ENCODE assay signal across 12 mouse cellular contexts in genomic region chr17:49816067-49816565, GRCm38 (mm10).
A peak's percentile ranks its signal among the peaks of the same experiment; 100 is the strongest.
DNase-seq lines count a peak whose midpoint lies in the region; ATAC-seq lines count a peak whose summit lies in the region.
"Had no signal": no experiment of that assay in that cellular context is flagged by ENCODE, and none has a peak within 500 bp of the region (broad histone marks: within the 10 kb centered on the region; RNA-seq: fewer than 3 reads in every experiment).

No protein-coding gene starts in this region.

- DNase-seq in adrenal gland, adult (ENCODE audit: inconsistent age in 2 of 2, low spot score in 1 of 2): peak; percentile 13 to 38
- no peak for DNase-seq in adrenal gland, postnatal 36 days
- peak; percentile 96 for DNase-seq in MN1 (ENCODE audit: low spot score)
- peak; percentile 72 for DNase-seq in forebrain, embryonic 14.5 days (ENCODE audit: low spot score)
- peak; percentile 26 for DNase-seq in midbrain, embryonic 10.5 days (ENCODE audit: low spot score)
- DNase-seq in left cerebral cortex, postnatal 36 days (ENCODE audit: low spot score in 2 of 2): no peak
- no peak for DNase-seq in urinary bladder, adult 2 months (ENCODE audit: low spot score)
- DNase-seq: gastrocnemius, adult 2 months; right cerebral cortex, postnatal 4 days had no signal

- peaks cover 18% of the 10 kb centered on the region for H3K4me1 ChIP-seq in forebrain, embryonic 14.5 days (ENCODE audit: control insufficient read depth, insufficient read depth, low read length)
- peaks cover 22% of the 10 kb centered on the region for H3K4me1 ChIP-seq in midbrain, embryonic 10.5 days
- H3K4me1 ChIP-seq: megakaryocyte, embryonic 14.5 days had no signal

- H3K9ac ChIP-seq in forebrain, embryonic 14.5 days (ENCODE audit: low read length): no peak overlapping the region
- H3K9ac ChIP-seq: limb, embryonic 15.5 days had no signal

- 12% methylated on average over 5 of the region's 5 CpGs for WGBS in forebrain, embryonic 14.5 days
- WGBS in midbrain, embryonic 10.5 days: 55% methylated on average over 5 of the region's 5 CpGs

- H3K4me3 ChIP-seq in forebrain, embryonic 14.5 days (ENCODE audit: low read depth, low read length): no peak overlapping the region
- no peak overlapping the region for H3K4me3 ChIP-seq in midbrain, embryonic 10.5 days
- H3K4me3 ChIP-seq: gastrocnemius, adult 2 months; limb, embryonic 15.5 days; megakaryocyte, embryonic 14.5 days had no signal

- H3K27ac ChIP-seq in forebrain, embryonic 14.5 days (ENCODE audit: low read depth, low read length): peak overlapping the region; percentile 54
- H3K27ac ChIP-seq in midbrain, embryonic 10.5 days (replicated peaks): peak overlapping the region; percentile 43; the same call in 1 of the 2 replicates
- H3K27ac ChIP-seq: gastrocnemius, adult 2 months; limb, embryonic 15.5 days had no signal

- intact Hi-C loops in left cerebral cortex, postnatal 36 days (cut with DNase I): no loop called here

- peak; percentile 78 for ATAC-seq in forebrain, embryonic 14.5 days
- no peak for ATAC-seq in inflammation-experienced regulatory T-cells, adult 6 months

- no peaks in the 10 kb centered on the region for H3K9me3 ChIP-seq in forebrain, embryonic 14.5 days (replicated peaks; ENCODE audit: control insufficient read depth, low read length)
- H3K9me3 ChIP-seq in midbrain, embryonic 10.5 days (replicated peaks): no peaks in the 10 kb centered on the region
- H3K9me3 ChIP-seq: limb, embryonic 15.5 days had no signal

- no peak overlapping the region for H3K4me2 ChIP-seq in forebrain, embryonic 14.5 days (ENCODE audit: low read length)
- H3K4me2 ChIP-seq: limb, embryonic 15.5 days had no signal

- no peaks in the 10 kb centered on the region for H3K36me3 ChIP-seq in forebrain, embryonic 14.5 days (ENCODE audit: control insufficient read depth, insufficient read depth, low read length)
- H3K36me3 ChIP-seq in midbrain, embryonic 10.5 days: no peaks in the 10 kb centered on the region
- H3K36me3 ChIP-seq: limb, embryonic 15.5 days had no signal

- H3K27me3 ChIP-seq in forebrain, embryonic 14.5 days (replicated peaks; ENCODE audit: control insufficient read depth, insufficient read depth, low read length): no peaks in the 10 kb centered on the region
- H3K27me3 ChIP-seq in midbrain, embryonic 10.5 days (ENCODE audit: low read depth, poor library complexity, severe bottlenecking): no peaks in the 10 kb centered on the region
- H3K27me3 ChIP-seq: limb, embryonic 15.5 days; megakaryocyte, embryonic 14.5 days had no signal

Comparison
In these comparisons a context has a peak if more than half of its experiments do, and no peak if none do; other contexts are left out.
1. DNase-seq: peak in adrenal gland, adult (2 of 2), MN1 (single experiment), forebrain, embryonic 14.5 days (single experiment) and midbrain, embryonic 10.5 days (single experiment); none in adrenal gland, postnatal 36 days (0 of 2), left cerebral cortex, postnatal 36 days (0 of 2) and urinary bladder, adult 2 months (single experiment).